Mouse (Mus musculus) midbrain, embryonic 16.5 days (tissue): ENCODE measurements at regions not wholly inside any gene's neighbourhood (a gene's known extent, or its start where the extent isn't known, plus 50 kb on each side); places are given as distances from the start of the nearest gene placed in this dataset.

Experiments
- ATAC-seq: fragments of 200-750 bp; cut with Nextera tagmentation; 2 replicates; pipeline ENCODE4 v1.8.0; 2017; ENCODE audit warnings: moderate TSS enrichment
- H3K27ac ChIP-seq: fragments of 300-500 bp; sonication (generic); 2 replicates; pipeline ENCODE4 v1.5.1; 2014; ENCODE audit warnings: mild to moderate bottlenecking, low read length, mixed read lengths
- H3K27me3 ChIP-seq: fragments of 300-500 bp; sonication (generic); 2 replicates; pipeline ENCODE4 v1.6.1; 2014; ENCODE audit warnings: low read depth, low read length, mixed read lengths; ENCODE audit not compliant: control insufficient read depth, insufficient read depth
- H3K36me3 ChIP-seq: fragments of 300-500 bp; sonication (generic); 2 replicates; pipeline ENCODE4 v1.6.1; 2014; ENCODE audit warnings: mild to moderate bottlenecking, low read length, moderate library complexity, mixed read lengths; ENCODE audit not compliant: control insufficient read depth, insufficient read depth
- H3K4me1 ChIP-seq: fragments of 300-500 bp; sonication (generic); 2 replicates; pipeline ENCODE4 v1.6.1; 2014; ENCODE audit warnings: mild to moderate bottlenecking, low read length, mixed read lengths; ENCODE audit not compliant: control insufficient read depth, insufficient read depth
- H3K4me2 ChIP-seq: fragments of 300-500 bp; sonication (generic); 2 replicates; pipeline ENCODE4 v1.6.1; 2014; ENCODE audit warnings: mild to moderate bottlenecking, low read length, mixed read lengths
- H3K4me3 ChIP-seq: fragments of 300-500 bp; sonication (generic); 2 replicates; pipeline ENCODE4 v1.5.1; 2014; ENCODE audit warnings: low read depth, mild to moderate bottlenecking, low read length, moderate library complexity, mixed read lengths
- H3K9ac ChIP-seq: fragments of 300-500 bp; sonication (generic); 2 replicates; pipeline ENCODE4 v1.6.1; 2014; ENCODE audit warnings: low read depth, low read length, mixed read lengths
- H3K9me3 ChIP-seq: fragments of 300-500 bp; sonication (generic); replicated peaks from 2 replicates; pipeline ENCODE4 v1.6.1; 2014; ENCODE audit warnings: mild to moderate bottlenecking, low read length, mixed read lengths; ENCODE audit not compliant: control insufficient read depth, poor library complexity, severe bottlenecking
- WGBS: fragments of 180-500 bp; shearing (Covaris S2); extraction: QIAGEN DNeasy Blood & Tissue Kit; methylation state at CpG from one replicate; pipeline ENCODE4 v1.1.7; 2014; 5-methylcytosine and 5-hydroxymethylcytosine counted together

DNA sequence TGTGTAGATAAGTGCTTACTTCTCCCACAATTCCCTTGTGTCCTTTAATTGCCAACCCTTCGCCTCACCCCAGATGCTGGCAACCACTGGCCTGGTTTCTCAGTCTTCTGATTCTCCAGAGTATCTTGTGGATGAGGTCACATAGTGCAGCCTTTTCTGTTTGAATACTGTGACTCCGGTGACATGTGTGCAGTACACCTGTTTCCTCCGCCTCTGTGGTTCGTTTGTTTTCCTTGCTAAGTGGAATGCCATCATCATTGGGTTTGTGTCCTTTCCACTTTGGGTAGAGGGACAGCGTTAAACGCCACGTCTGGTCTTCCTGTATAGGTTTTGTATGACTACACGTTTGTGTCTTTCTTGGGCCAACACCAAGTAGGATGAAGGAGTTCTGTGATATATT is 224.9 kb downstream of the Pmp22 start:
- no peak for ATAC-seq
- 92% methylated on average over 8 of the region's 8 CpGs for WGBS
- no peaks in the 10 kb centered on the region for H3K9me3 ChIP-seq
- H3K36me3 ChIP-seq: no peaks in the 10 kb centered on the region
- H3K4me3 ChIP-seq: no peak overlapping the region
- no peak overlapping the region for H3K9ac ChIP-seq
- no peaks in the 10 kb centered on the region for H3K27me3 ChIP-seq
- H3K4me2 ChIP-seq: no peak overlapping the region
- peaks cover 4% of the 10 kb centered on the region; the same call in 1 of the 2 replicates for H3K4me1 ChIP-seq
- no peak overlapping the region for H3K27ac ChIP-seq

DNA sequence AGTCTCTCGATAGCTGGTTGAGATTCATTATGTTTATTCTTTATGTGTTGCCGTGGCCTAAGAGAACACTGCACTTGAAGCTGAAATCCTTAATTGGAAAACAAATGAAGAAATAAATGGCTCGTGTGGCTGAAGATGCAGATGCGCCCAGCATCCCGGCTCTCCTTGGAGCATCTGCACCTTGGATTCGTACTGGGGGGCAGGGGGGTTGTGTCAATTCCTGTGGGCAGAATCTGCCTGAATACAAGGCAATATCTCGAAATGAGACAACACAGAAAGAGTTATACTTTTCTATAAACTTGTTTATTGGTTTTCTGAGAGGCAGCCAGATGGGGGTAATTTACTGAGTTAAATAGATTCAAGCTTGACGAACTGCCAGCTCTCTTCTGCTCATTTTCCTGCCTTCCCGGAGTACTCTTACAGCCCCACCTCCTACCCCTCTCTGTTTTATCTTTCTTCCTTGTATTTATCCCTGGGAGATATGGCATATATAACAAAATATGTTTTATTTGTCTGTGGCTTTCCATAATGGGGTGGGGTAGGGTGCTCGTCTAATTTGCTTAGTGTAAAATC is 229.1 kb downstream of the Pmp22 start:
- 77% methylated on average over 10 of the region's 10 CpGs for WGBS
- H3K4me3 ChIP-seq: no peak overlapping the region
- H3K27me3 ChIP-seq: no peaks in the 10 kb centered on the region
- no peak overlapping the region for H3K27ac ChIP-seq
- H3K36me3 ChIP-seq: no peaks in the 10 kb centered on the region
- no peaks in the 10 kb centered on the region for H3K4me1 ChIP-seq
- no peak overlapping the region for H3K9ac ChIP-seq
- H3K4me2 ChIP-seq: no peak overlapping the region
- ATAC-seq: no peak
- H3K9me3 ChIP-seq: no peaks in the 10 kb centered on the region

DNA sequence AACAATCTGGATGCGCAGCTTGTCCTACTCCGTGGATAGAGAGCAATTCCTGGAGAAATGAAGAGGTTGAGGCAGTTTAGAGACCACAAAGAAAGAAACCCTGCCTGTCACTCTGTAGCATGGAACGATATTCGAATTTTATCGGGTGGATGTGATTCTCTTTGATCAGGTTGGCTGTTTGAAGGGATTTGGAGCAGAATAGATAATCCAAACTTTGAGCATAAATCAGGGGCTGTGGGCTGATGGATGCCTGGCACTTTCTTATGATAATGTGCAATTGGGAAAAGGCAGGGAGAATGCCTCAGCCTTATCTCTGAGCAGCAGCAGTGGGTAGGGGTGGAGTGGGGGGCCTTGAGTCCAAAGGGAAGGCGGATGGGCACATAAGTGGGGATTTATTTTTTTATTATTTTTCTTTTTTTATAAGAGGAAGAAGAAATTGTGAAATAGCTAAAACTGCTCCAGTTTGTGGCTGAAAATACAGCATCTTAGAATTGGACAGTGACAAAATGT is 239.0 kb downstream of the Pmp22 start:
- Histone ChIP-seq H3K9ac (no peak overlapping the region), H3K4me3 (no peak overlapping the region), H3K27ac (peak overlapping the region; percentile 71), H3K36me3 (no peaks in the 10 kb centered on the region), H3K9me3 (no peaks in the 10 kb centered on the region), H3K4me1 (peaks cover 3% of the 10 kb centered on the region; the same call in 1 of the 2 replicates), H3K27me3 (no peaks in the 10 kb centered on the region), H3K4me2 (no peak overlapping the region)
- 38% methylated on average over 6 of the region's 6 CpGs for WGBS
- ATAC-seq: peak; percentile 75; the same call in 1 of the 2 replicates

DNA sequence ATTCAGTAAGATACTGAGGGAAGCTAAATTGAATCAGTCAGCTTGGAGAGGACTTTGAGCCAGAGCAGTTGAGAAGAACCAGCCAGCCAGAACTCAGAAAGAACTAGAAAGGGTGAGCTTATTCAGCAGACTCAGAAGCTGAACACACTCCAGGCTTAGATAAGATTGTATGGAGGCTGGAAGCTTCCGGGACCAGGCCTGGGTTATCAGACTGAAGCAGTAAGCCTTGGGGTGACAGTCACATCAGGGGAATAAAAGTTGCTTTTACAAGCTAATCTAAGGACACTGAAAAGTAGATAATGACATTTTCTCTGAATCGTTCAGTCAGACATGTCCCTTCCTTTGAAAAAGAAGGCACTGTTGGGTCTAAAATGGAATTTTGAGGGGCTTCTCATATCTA is 240.7 kb downstream of the Pmp22 start:
- Histone ChIP-seq H3K9ac (no peak overlapping the region), H3K9me3 (0 out of 2 replicates have a peak, but pooled peaks cover 2% of the 10 kb centered on the region), H3K4me2 (no peak overlapping the region), H3K27ac (no peak overlapping the region), H3K4me3 (no peak overlapping the region), H3K27me3 (no peaks in the 10 kb centered on the region), H3K36me3 (no peaks in the 10 kb centered on the region), H3K4me1 (peaks cover 3% of the 10 kb centered on the region; the same call in 1 of the 2 replicates)
- 76% methylated on average over 2 of the region's 2 CpGs for WGBS
- no peak for ATAC-seq

DNA sequence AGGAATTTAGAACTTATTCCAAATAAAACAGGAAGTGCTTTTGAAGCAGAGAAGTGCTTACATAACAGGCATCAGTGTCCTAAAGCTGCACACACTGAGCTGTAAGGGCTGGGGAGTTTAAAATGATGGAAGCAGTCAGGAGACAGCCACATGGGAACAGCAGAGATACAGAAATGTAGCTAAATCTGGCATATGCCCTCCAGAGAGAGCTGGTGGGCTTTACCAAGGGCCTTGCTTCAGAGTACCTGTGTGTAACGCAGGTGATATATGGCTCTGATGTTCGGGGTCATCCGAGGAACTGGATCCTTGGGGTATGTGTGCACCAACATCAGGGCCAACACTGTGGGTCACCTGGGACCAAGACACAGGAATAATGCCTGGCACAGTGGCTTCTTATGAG is 247.5 kb downstream of the Pmp22 start:
- H3K9ac ChIP-seq: no peak overlapping the region
- no peak overlapping the region for H3K27ac ChIP-seq
- no peaks in the 10 kb centered on the region for H3K27me3 ChIP-seq
- H3K4me1 ChIP-seq: no peaks in the 10 kb centered on the region
- 0 out of 2 replicates have a peak, but pooled peaks cover 2% of the 10 kb centered on the region for H3K9me3 ChIP-seq
- no peak for ATAC-seq
- WGBS: 93% methylated on average over 3 of the region's 3 CpGs
- no peak overlapping the region for H3K4me2 ChIP-seq
- no peaks in the 10 kb centered on the region for H3K36me3 ChIP-seq
- no peak overlapping the region for H3K4me3 ChIP-seq

DNA sequence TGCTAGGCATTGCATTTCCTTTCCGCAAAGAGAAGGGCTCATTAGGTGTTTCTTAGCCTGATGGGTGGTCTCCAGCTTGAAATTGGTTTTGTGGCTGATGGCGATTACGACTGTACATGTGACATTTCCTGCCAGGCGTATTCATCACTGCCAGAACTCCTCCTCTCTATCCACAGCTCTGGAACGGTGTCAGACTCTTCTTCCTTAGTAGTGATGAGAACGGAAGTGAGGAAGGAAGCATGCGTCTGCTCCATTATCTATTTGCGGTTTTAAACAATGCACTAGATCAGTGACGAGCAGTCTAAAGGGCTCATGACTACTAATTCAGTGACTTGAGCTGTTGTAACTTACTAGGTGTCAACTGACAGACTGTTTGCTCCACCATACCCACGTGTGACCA is 248.2 kb downstream of the Pmp22 start:
- H3K4me2 ChIP-seq: no peak overlapping the region
- no peaks in the 10 kb centered on the region for H3K27me3 ChIP-seq
- 76% methylated on average over 10 of the region's 10 CpGs for WGBS

DNA sequence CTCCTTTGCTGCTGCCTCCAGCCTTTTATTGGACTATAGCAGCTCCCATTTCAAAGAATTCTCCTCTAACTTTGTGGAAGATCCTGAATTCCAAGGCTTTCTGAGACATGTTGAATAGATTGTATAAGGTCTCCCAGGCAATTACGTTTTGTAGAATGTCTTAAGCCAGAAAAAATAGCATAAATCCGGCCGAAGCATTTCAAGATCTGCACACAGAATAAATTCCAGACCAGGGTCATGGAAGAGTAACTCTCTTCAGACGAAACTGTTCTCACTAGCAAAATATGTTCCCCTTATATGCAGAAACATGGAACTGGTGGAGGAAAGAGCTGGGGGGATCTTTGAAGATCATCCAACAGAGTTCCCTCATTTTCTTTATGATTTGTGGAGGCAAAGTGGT is 259.5 kb downstream of the Pmp22 start:
- no peak overlapping the region for H3K27ac ChIP-seq
- H3K36me3 ChIP-seq: no peaks in the 10 kb centered on the region
- H3K9ac ChIP-seq: no peak overlapping the region
- H3K9me3 ChIP-seq: no peaks in the 10 kb centered on the region
- H3K4me1 ChIP-seq: no peaks in the 10 kb centered on the region
- 82% methylated on average over 4 of the region's 4 CpGs for WGBS
- no peak overlapping the region for H3K4me3 ChIP-seq
- H3K27me3 ChIP-seq: no peaks in the 10 kb centered on the region
- no peak overlapping the region for H3K4me2 ChIP-seq
- ATAC-seq: no peak

More for the DNA sequence above, 248.2 kb downstream of the Pmp22 start:
- no peaks in the 10 kb centered on the region for H3K36me3 ChIP-seq
- H3K27ac ChIP-seq: no peak overlapping the region
- no peak for ATAC-seq
- no peak overlapping the region for H3K9ac ChIP-seq
- no peak overlapping the region for H3K4me3 ChIP-seq
- H3K4me1 ChIP-seq: no peaks in the 10 kb centered on the region
- 0 out of 2 replicates have a peak, but pooled peaks cover 2% of the 10 kb centered on the region for H3K9me3 ChIP-seq

DNA sequence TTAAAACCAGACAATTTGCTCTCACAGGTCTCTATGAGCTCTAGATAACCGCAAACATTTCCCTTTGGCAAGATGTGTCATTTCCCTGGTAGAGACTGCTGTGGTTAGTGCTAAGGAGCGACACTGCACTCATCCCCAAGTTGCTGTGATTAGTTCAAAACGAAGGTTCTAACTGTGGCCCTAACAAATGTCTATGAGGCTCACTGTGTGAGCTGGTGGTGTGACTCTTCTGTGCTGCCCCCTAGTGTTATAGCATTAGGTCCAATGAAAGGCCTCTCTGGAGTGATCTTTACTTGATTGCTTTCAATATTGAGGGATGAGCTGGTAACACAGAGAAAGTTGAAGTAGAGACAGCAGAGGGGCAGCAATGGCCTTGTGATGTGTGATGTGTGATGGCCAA is 262.7 kb downstream of the Pmp22 start:
- H3K27ac ChIP-seq: no peak overlapping the region
- H3K4me1 ChIP-seq: no peaks in the 10 kb centered on the region
- no peak overlapping the region for H3K9ac ChIP-seq
- ATAC-seq: no peak
- H3K4me3 ChIP-seq: no peak overlapping the region
- H3K27me3 ChIP-seq: no peaks in the 10 kb centered on the region
- H3K9me3 ChIP-seq: no peaks in the 10 kb centered on the region
- H3K4me2 ChIP-seq: no peak overlapping the region
- 56% methylated on average over 3 of the region's 3 CpGs for WGBS
- H3K36me3 ChIP-seq: no peaks in the 10 kb centered on the region

DNA sequence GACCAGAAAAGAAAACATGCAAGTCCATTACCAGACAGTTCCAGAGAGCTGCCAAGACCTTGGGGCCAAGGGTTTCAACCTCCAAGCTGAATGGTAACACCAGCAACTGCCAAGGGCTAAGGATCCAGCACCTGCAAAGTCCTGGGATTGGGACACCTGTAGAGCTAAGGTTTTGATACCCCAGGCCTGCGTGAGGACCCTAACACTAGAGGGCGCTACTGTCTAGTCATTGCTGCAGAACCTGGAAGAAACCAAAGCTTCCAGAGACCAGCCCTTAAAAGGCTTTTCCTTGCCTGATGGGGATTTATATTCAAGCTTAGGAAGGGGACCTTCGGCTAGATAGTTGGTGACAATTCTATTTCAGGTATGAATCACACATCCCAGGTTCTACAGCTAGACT is 263.6 kb downstream of the Pmp22 start:
- Histone ChIP-seq H3K27ac (no peak overlapping the region), H3K4me2 (no peak overlapping the region), H3K9ac (no peak overlapping the region), H3K4me1 (no peaks in the 10 kb centered on the region), H3K9me3 (no peaks in the 10 kb centered on the region), H3K36me3 (no peaks in the 10 kb centered on the region), H3K4me3 (no peak overlapping the region), H3K27me3 (no peaks in the 10 kb centered on the region)
- ATAC-seq: no peak
- 61% methylated on average over 3 of the region's 3 CpGs for WGBS
